Mouse (Mus musculus): ENCODE results near the gene Foxj1. TPM values are rescaled to one million over a fixed set of nuclear protein-coding genes. Genes with fewer than 3 reads are reported as not detected.

Gene Foxj1
- total and polyA plus RNA-seq, 2 experiments from 2014 or later, result 12.1 to 37.5 TPM

- H3K36me3 ChIP-seq (ENCODE audit: insufficient read depth, low read length), result peaks cover 27% of the 10 kb centered on the region
- peak overlapping the region; percentile 72 for H3K4me3 ChIP-seq (ENCODE audit: low read depth, low read length)
- H3K9ac ChIP-seq (replicated peaks; ENCODE audit: low read length, poor library complexity, severe bottlenecking), result peak overlapping the region; percentile 75
- peak; percentile 96 for DNase-seq (ENCODE audit: low spot score)
- 0 out of 2 replicates have a peak, but pooled peaks cover 5% of the 10 kb centered on the region for H3K4me1 ChIP-seq (ENCODE audit: insufficient read depth, low read length)
- ATAC-seq (ENCODE audit: low FRiP score), result peak; percentile 93
- H3K27me3 ChIP-seq (ENCODE audit: insufficient read depth, low read length), result no peaks in the 10 kb centered on the region
- peak overlapping the region; percentile 59 for H3K27ac ChIP-seq (ENCODE audit: low read depth, low read length)
- no peak for TF ChIP-seq CTCF (IDR thresholded peaks at IDR 0.05)
- H3K9me3 ChIP-seq (ENCODE audit: low read length), result no peaks in the 10 kb centered on the region
- WGBS, result 2% methylated on average over 49 of the region's 53 CpGs
- peak overlapping the region; percentile 79 for H3K4me2 ChIP-seq (ENCODE audit: low read depth, low read length, poor library complexity, severe bottlenecking)
These were observed 28.8 kb downstream of the Foxj1 start for GRCm38 (mm10) chr11:116306126-116306982.

GRCm38 (mm10) chr11:116305423-116305822 is 29.8 kb downstream of the Foxj1 start:
- Histone ChIP-seq H3K36me3 (ENCODE audit: insufficient read depth, low read length) (peaks cover 35% of the 10 kb centered on the region), H3K4me3 (ENCODE audit: low read depth, low read length) (peak overlapping the region; percentile 72), H3K27ac (ENCODE audit: low read depth, low read length) (no peak overlapping the region), H3K9ac (replicated peaks; ENCODE audit: low read length, poor library complexity, severe bottlenecking) (no peak overlapping the region), H3K4me1 (ENCODE audit: insufficient read depth, low read length) (0 out of 2 replicates have a peak, but pooled peaks cover 5% of the 10 kb centered on the region), H3K27me3 (ENCODE audit: insufficient read depth, low read length) (no peaks in the 10 kb centered on the region), H3K4me2 (ENCODE audit: low read depth, low read length, poor library complexity, severe bottlenecking) (peak overlapping the region; percentile 79), H3K9me3 (ENCODE audit: low read length) (no peaks in the 10 kb centered on the region)
- DNase-seq (ENCODE audit: low spot score), result no peak
- WGBS, result 99% methylated on average over 2 of the region's 2 CpGs
- no peak for ATAC-seq (ENCODE audit: low FRiP score)
- TF ChIP-seq CTCF (IDR thresholded peaks at IDR 0.05), result no peak

GRCm38 (mm10) chr11:116298621-116299020 is 36.6 kb downstream of the Foxj1 start:
- Histone ChIP-seq H3K27me3 (ENCODE audit: insufficient read depth, low read length) (no peaks in the 10 kb centered on the region), H3K9ac (replicated peaks; ENCODE audit: low read length, poor library complexity, severe bottlenecking) (no peak overlapping the region), H3K9me3 (ENCODE audit: low read length) (no peaks in the 10 kb centered on the region), H3K4me3 (ENCODE audit: low read depth, low read length) (no peak overlapping the region), H3K36me3 (ENCODE audit: insufficient read depth, low read length) (peaks cover 83% of the 10 kb centered on the region), H3K27ac (ENCODE audit: low read depth, low read length) (no peak overlapping the region), H3K4me2 (ENCODE audit: low read depth, low read length, poor library complexity, severe bottlenecking) (no peak overlapping the region), H3K4me1 (ENCODE audit: insufficient read depth, low read length) (no peaks in the 10 kb centered on the region)
- ATAC-seq (ENCODE audit: low FRiP score) (no peak), DNase-seq (ENCODE audit: low spot score) (no peak)
- no peak for TF ChIP-seq CTCF (IDR thresholded peaks at IDR 0.05)
- WGBS, result 94% methylated on average over 6 of the region's 6 CpGs

GRCm38 (mm10) chr11:116298221-116298620 is 37.0 kb downstream of the Foxj1 start:
- 88% methylated on average over 11 of the region's 11 CpGs for WGBS

GRCm38 (mm10) chr11:116297017-116297416 is 38.2 kb downstream of the Foxj1 start:
- peaks cover 85% of the 10 kb centered on the region for H3K36me3 ChIP-seq (ENCODE audit: insufficient read depth, low read length)
- ATAC-seq (ENCODE audit: low FRiP score), result no peak
- whole genome bisulfite sequencing, result 83% methylated on average over 3 of the region's 3 CpGs
- no peak overlapping the region for H3K4me3 ChIP-seq (ENCODE audit: low read depth, low read length)
- H3K9me3 ChIP-seq (ENCODE audit: low read length), result no peaks in the 10 kb centered on the region
- H3K9ac ChIP-seq (replicated peaks; ENCODE audit: low read length, poor library complexity, severe bottlenecking), result no peak overlapping the region
- H3K4me2 ChIP-seq (ENCODE audit: low read depth, low read length, poor library complexity, severe bottlenecking), result no peak overlapping the region
- no peaks in the 10 kb centered on the region for H3K4me1 ChIP-seq (ENCODE audit: insufficient read depth, low read length)
- no peak for DNase-seq (ENCODE audit: low spot score)
- no peaks in the 10 kb centered on the region for H3K27me3 ChIP-seq (ENCODE audit: insufficient read depth, low read length)
- no peak for TF ChIP-seq CTCF (IDR thresholded peaks at IDR 0.05)
- H3K27ac ChIP-seq (ENCODE audit: low read depth, low read length), result no peak overlapping the region

More at GRCm38 (mm10) chr11:116298221-116298620, 37.0 kb downstream of the Foxj1 start:
- no peak for DNase-seq (ENCODE audit: low spot score)
- Histone ChIP-seq H3K4me3 (ENCODE audit: low read depth, low read length) (no peak overlapping the region), H3K27ac (ENCODE audit: low read depth, low read length) (no peak overlapping the region), H3K9me3 (ENCODE audit: low read length) (no peaks in the 10 kb centered on the region), H3K4me2 (ENCODE audit: low read depth, low read length, poor library complexity, severe bottlenecking) (no peak overlapping the region), H3K27me3 (ENCODE audit: insufficient read depth, low read length) (no peaks in the 10 kb centered on the region), H3K9ac (replicated peaks; ENCODE audit: low read length, poor library complexity, severe bottlenecking) (no peak overlapping the region), H3K36me3 (ENCODE audit: insufficient read depth, low read length) (peaks cover 83% of the 10 kb centered on the region), H3K4me1 (ENCODE audit: insufficient read depth, low read length) (no peaks in the 10 kb centered on the region)
- TF ChIP-seq CTCF (IDR thresholded peaks at IDR 0.05), result no peak
- no peak for ATAC-seq (ENCODE audit: low FRiP score)

- WGBS, result 88% methylated on average over 8 of the region's 8 CpGs
- H3K36me3 ChIP-seq (ENCODE audit: insufficient read depth, low read length), result peaks cover 92% of the 10 kb centered on the region
- no peak for ATAC-seq (ENCODE audit: low FRiP score)
These were observed 38.9 kb downstream of the Foxj1 start for GRCm38 (mm10) chr11:116296191-116296734.

More at GRCm38 (mm10) chr11:116296191-116296734, 38.9 kb downstream of the Foxj1 start:
- Histone ChIP-seq H3K4me2 (ENCODE audit: low read depth, low read length, poor library complexity, severe bottlenecking) (no peak overlapping the region), H3K9ac (replicated peaks; ENCODE audit: low read length, poor library complexity, severe bottlenecking) (no peak overlapping the region), H3K4me1 (ENCODE audit: insufficient read depth, low read length) (no peaks in the 10 kb centered on the region), H3K27ac (ENCODE audit: low read depth, low read length) (no peak overlapping the region), H3K4me3 (ENCODE audit: low read depth, low read length) (no peak overlapping the region), H3K27me3 (ENCODE audit: insufficient read depth, low read length) (no peaks in the 10 kb centered on the region), H3K9me3 (ENCODE audit: low read length) (no peaks in the 10 kb centered on the region)
- no peak for TF ChIP-seq CTCF (IDR thresholded peaks at IDR 0.05)
- no peak for DNase-seq (ENCODE audit: low spot score)

All from midbrain, postnatal 0 days (tissue).